Mouse (Mus musculus): ENCODE results near the gene Mpzl1. TPM values are rescaled to one million over a fixed set of nuclear protein-coding genes. Genes with fewer than 3 reads are reported as not detected.

Mpzl1 gene
- polyA plus RNA-seq, 1 experiment from 2014 or later, result 17.4 TPM

DNA sequence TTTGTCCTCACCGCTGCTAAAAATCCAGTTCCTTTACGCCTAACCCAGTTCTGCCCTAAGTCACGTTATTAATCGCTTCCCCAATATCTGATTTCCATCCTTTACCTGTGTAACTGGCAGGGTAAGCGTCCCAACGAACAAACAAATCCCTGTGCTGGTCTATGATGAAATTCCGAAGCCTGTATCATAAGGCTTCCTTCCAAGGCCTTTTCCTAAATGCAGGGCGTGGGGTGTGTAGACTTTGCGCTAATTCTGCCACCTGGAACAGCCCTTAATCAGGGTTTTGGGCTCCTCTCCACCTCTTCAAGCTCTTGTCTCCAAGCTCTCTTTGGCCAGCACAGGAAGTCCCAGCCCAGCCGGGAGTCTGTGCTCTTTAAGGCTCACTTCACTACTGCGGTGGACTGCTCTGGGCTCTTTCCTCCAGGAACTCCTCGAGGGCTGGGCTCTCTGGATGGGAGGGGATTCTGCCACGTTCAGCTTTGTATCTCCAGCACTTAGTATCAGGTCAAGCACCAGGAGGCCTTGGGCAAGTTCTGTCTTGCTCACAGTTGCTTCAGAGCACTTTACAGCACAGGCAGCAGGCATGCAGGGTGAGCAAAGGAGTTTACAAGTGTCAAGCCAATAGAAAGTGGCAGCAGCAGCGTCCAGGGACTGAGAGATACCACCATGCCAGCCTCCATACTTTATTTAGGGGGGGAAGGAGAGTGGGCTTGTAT is 48.8 kb downstream of the Mpzl1 start:
- no peak for DNase-seq (ENCODE audit: low spot score)

DNA sequence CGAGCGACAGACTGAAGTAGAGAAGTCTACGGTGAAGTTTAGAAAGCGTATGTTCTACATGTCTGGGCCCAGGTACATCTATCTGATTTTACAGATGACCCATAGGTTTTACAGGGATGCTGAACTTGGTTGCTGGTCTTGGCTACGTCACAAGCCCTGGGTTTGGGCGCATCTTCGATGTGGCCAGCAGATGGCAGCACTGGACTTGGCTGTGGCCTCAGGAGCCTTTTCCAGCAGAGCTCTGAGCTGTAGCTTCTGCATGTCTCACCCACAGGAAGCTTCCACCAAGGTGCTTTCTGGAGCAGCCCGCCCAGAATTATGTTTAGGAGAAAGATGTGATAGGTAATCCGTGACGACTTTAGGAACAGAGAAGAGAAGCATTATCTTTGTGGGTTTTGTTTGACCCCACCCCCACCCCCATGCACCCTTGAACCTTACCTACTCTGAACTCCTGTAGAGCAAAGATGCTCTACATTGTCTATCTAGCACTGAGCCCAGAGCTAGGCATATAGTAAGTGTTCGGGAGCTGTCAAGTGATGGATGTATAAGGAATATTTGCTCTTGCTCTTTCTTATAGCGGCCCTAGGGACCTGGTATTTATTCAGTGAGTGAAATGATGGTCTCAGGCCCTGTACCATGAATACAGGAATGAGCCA is 50.7 kb downstream of the Mpzl1 start:
- DNase-seq (ENCODE audit: low spot score), result peak; percentile 85

DNA sequence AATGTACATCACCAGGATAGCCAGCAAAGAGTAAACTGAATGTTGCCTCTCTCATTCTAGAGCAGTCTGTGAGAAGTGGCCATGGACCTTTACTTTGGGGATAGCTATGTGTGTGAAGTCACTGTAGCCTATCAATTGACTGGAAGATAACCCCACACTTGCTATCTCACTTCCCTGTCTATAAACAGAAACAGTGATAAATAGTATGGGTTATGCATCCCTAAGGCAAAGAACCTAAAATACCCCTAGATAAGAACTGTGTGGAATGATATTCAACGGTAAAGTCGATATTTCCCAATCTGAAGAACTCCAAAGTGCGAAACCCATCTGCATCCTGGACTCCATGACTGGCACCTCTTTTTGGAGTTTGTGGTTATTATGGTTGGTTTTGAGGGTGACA is 53.1 kb downstream of the Mpzl1 start:
- DNase-seq (ENCODE audit: low spot score), result no peak

DNA sequence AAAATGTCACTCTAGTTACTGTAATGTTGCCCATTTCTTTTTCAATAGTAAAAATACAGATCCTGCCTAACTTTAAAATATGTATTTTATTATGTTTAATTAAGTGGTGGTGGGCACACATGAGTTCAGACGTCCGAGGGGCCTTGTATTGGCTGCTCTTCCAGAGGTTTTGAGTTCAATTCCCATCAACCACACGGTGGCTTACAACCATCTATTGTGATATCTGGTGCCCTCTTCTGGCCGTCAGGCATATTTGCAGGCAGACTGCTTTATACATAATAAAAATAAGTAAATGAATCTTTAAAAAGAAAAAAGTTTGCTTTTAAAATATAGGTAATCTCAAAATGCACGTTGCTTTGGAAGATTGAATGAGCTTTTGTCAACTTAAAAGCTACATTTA is 55.0 kb downstream of the Mpzl1 start:
- peak; percentile 45 for DNase-seq (ENCODE audit: low spot score)

DNA sequence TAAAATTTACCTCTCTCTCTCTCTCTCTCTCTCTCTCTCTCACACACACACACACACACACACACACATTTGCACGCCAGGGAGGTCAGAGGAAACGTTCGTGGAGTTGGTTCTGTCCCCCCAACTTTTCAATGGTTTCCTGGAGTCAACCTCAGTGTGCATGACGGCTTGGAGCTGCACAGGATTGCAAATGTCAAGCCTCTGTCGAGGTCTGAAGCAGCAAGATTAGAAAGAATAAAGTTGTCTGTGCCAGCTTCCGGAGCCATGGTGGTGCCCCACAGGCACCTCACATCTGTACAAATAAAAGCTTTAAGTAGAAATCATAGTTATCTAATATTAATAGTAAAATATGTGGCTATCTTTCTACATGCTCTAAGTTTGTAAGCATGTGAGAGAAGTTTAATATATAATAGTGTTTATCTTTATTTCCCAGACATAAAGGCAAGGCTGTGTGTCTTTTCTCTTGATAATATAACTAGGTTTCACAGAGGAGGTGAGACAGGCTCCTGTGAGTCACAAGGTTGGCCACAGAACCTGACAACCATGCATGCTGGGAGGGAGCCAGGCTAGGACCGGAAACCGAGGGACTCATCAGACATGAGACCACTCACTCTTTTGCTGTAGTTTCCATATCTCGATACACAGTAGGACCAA is 57.8 kb downstream of the Mpzl1 start:
- DNase-seq (ENCODE audit: low spot score), result no peak

DNA sequence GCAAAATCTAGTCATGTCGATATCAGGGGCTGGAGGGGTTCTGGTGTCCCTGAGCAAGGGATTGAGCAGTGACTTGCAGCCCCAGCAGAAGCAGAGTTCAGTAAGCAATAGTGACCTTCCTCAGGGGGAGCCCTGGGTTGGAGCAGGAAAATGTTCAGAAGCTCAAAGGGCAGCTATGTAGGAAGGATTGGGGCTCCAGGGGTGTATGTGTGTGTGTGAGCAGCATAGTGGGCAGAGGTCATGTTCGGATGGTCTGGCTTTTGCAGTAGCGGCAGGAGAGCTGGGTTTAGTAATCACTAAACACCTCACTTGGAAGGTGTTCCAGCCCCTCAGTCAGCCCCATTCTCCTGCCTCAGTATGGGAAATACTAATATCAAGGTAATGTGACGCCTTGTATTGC is 58.3 kb downstream of the Mpzl1 start:
- DNase-seq (ENCODE audit: low spot score), result no peak

DNA sequence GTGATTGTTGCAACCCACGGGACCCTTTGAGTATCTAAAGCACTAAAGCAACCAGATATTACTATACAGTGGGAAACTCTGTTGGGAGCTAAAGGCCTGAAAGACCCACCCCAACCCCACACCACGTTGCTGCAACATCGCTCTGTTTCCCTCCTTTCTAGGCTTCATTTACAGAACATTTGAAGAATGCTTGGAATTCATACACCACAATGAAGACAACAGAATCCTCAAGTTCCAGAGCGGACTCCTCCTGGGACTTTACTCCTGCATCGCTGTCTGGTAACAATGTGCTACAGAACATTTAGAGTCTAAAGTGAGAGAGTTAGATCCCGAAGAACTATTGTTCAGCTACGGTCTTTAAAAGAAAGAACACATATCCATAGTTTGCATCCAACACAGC is 66.9 kb downstream of the Mpzl1 start:
- DNase-seq (ENCODE audit: low spot score), result no peak

DNA sequence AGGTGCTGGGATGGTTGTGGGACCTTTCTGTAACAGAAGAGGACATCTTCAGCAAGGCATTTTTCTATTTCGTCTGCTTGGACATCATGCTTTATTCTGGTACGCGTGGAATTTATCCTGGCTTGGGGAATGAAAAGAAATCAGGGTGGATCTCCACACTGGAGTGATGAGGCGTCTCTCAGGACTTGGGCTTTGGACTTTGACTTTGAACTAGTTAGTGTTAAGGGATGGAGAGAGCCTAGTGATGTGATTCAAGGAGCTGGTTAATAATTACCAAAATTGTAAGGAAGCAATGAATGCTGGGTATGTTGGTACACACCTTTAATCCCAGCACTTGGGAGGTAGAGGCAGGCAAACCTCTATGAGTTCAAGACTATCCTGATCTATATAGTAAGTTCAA is 69.1 kb downstream of the Mpzl1 start:
- no peak for DNase-seq (ENCODE audit: low spot score)

DNA sequence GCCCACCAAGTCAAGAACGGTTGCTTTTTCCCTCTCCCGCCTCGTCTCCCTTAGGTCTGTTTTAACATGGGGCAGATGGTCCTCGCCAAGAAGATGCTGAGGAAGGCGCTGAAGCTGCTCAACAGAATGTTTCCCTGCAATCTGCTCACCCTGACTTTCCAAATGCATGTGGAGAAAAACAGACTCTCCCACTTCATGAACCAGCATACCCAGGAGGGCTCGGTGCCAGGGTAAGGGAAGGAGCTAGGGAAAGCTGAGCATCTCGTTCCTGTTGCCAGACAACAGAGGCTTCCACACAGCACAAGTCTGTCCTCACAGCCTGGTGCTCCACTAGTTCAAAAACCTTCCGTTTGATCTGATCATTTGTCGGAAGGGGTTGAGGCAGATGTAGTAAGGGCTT is 75.3 kb downstream of the Mpzl1 start:
- DNase-seq (ENCODE audit: low spot score), result no peak

DNA sequence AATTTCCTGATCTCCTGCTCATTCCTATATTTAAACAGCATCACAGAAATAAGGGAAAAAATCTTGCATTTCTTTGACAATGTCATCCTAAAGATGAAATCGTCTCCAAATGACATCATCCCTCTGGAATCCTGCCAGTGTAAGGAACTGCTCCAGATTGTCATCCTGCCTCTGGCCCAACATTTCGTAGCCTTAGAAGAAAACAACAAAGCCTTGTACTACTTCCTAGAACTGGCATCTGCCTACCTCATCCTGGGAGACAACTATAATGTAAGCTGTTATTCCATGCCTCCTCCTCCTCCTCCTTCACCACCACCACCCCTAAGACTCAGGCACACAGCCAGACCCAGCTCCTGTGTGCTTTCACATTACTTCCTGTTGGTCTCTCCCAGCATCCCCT is 77.6 kb downstream of the Mpzl1 start:
- DNase-seq (ENCODE audit: low spot score), result no peak

Other genes starting within 250 kb of the Mpzl1 start
- 9.8 and 11.8 TPM in 2 replicates for gene Dcaf6, start 174.1 kb downstream of the Mpzl1 start, polyA plus RNA-seq (2015; fragmentation: Nextera tagmentation; extraction: Ambion mirVana)
- gene Mpc2, start 173.9 kb downstream of the Mpzl1 start, polyA plus RNA-seq (2015; fragmentation: Nextera tagmentation; extraction: Ambion mirVana), result 217 and 219 TPM in 2 replicates
- not detected in 2 replicates for gene Adcy10, start 149.4 kb downstream of the Mpzl1 start, polyA plus RNA-seq (2015; fragmentation: Nextera tagmentation; extraction: Ambion mirVana)
- 221 and 236 TPM in 2 replicates for gene Rcsd1, start 75.2 kb upstream of the Mpzl1 start, polyA plus RNA-seq (2015; fragmentation: Nextera tagmentation; extraction: Ambion mirVana)
- gene Creg1, start 129.2 kb upstream of the Mpzl1 start, polyA plus RNA-seq (2015; fragmentation: Nextera tagmentation; extraction: Ambion mirVana), result 70.5 and 73.3 TPM in 2 replicates
- gene Cd247, start 154.1 kb upstream of the Mpzl1 start, polyA plus RNA-seq (2015; fragmentation: Nextera tagmentation; extraction: Ambion mirVana), result 282 TPM in 2 replicates

Measured in thymus, postnatal 0 days (tissue).